Comparison of ENCODE assay signal across 9 mouse cellular contexts in genomic region chr19:5302455-5302854, GRCm38 (mm10).
DNase-seq lines count a peak whose midpoint lies in the region; TF ChIP-seq lines count a peak whose summit lies in the region.
"Had no signal": no experiment of that assay in that cellular context is flagged by ENCODE, and none has a peak within 500 bp of the region (broad histone marks: within the 10 kb centered on the region; RNA-seq: fewer than 3 reads in every experiment).

No protein-coding gene starts in this region.

- peaks cover 70% of the 10 kb centered on the region for H3K4me1 ChIP-seq in E14TG2a.4 (replicated peaks; ENCODE audit: low read depth, low read length)

- peak; percentile 49 for DNase-seq in kidney, adult 18-20 months
- DNase-seq in kidney, adult 11 months, result no peak
- peak; percentile 89 for DNase-seq in 416B (ENCODE audit: low read depth)
- peak; percentile 78 for DNase-seq in embryo, embryonic 11 days
- peak; percentile 41 to 83 for DNase-seq in kidney, postnatal 36 days
- peak; percentile 75 for DNase-seq in retina, embryonic 14.5 days (ENCODE audit: low spot score)
- no peak for DNase-seq in urinary bladder, postnatal 4 days (ENCODE audit: low spot score in 2 of 2)

- H3K36me3 ChIP-seq in E14TG2a.4 (ENCODE audit: insufficient read depth, low read length), result 0 out of 2 replicates have a peak, but pooled peaks cover 6% of the 10 kb centered on the region

- H3K9me3 ChIP-seq in E14TG2a.4 (ENCODE audit: low read length), result no peaks in the 10 kb centered on the region

- peak; percentile 77 for TF ChIP-seq CTCF in E14TG2a.4 (conservative IDR thresholded peaks at IDR 0.05; ENCODE audit: low read length)

- H3K27me3 ChIP-seq in E14TG2a.4 (ENCODE audit: insufficient read depth, low read length), result peaks cover 20% of the 10 kb centered on the region

- no peak overlapping the region for H3K4me3 ChIP-seq in E14TG2a.4 (replicated peaks; ENCODE audit: low read length)
- H3K4me3 ChIP-seq: myocyte had no signal

Comparison
In these comparisons a context has a peak if more than half of its experiments do, and no peak if none do; other contexts are left out.
1. DNase-seq: peak in kidney, adult 18-20 months (single experiment), 416B (single experiment), embryo, embryonic 11 days (single experiment), kidney, postnatal 36 days (2 of 2) and retina, embryonic 14.5 days (single experiment); none in kidney, adult 11 months (single experiment) and urinary bladder, postnatal 4 days (0 of 2).